In genomic region chr9:54552409-54552808, GRCm38 (mm10) we compare ENCODE assay signal across 8 mouse cellular contexts. TPM values are rescaled to one million over a fixed set of nuclear protein-coding genes. Genes with fewer than 3 reads are reported as not detected.
DNase-seq lines count a peak whose midpoint lies in the region; ATAC-seq lines count a peak whose summit lies in the region.
"Had no signal": no experiment of that assay in that cellular context is flagged by ENCODE, and none has a peak within 500 bp of the region (broad histone marks: within the 10 kb centered on the region; RNA-seq: fewer than 3 reads in every experiment).

No protein-coding gene starts in this region.

- ATAC-seq in megakaryocyte, adult 5-6 weeks (ENCODE audit: poor library complexity, severe bottlenecking), result no peak
- ATAC-seq in forebrain, embryonic 13.5 days, result no peak

- H3K27me3 ChIP-seq in megakaryocyte, embryonic 14.5 days (replicated peaks), result peaks cover 43% of the 10 kb centered on the region
- H3K27me3 ChIP-seq in splenic B cell, adult 2 months (ENCODE audit: control insufficient read depth, insufficient read depth, low read length, poor library complexity, severe bottlenecking), result no peaks in the 10 kb centered on the region
- H3K27me3 ChIP-seq in forebrain, embryonic 13.5 days, result no peaks in the 10 kb centered on the region

- no peaks in the 10 kb centered on the region for H3K9me3 ChIP-seq in megakaryocyte, embryonic 14.5 days
- no peaks in the 10 kb centered on the region for H3K9me3 ChIP-seq in forebrain, embryonic 13.5 days (replicated peaks)

- H3K9ac ChIP-seq in forebrain, embryonic 13.5 days, result no peak overlapping the region

- whole genome bisulfite sequencing in forebrain, embryonic 13.5 days, result 29% methylated on average over 5 of the region's 5 CpGs

- H3K27ac ChIP-seq in forebrain, embryonic 13.5 days, result no peak overlapping the region

- peak; percentile 32 for DNase-seq in adrenal gland, postnatal 25 days
- DNase-seq in embryo, embryonic 9.5 days (ENCODE audit: extremely low spot score), result peak; percentile 28
- DNase-seq in left cerebral cortex, postnatal 4 days, result peak; percentile 72
- DNase-seq in splenic B cell, adult 2 months (ENCODE audit: low read depth, low spot score), result peak; percentile 41

- H3K4me1 ChIP-seq in megakaryocyte, embryonic 14.5 days, result peaks cover 22% of the 10 kb centered on the region
- no peaks in the 10 kb centered on the region for H3K4me1 ChIP-seq in forebrain, embryonic 13.5 days

- no peak overlapping the region for H3K4me2 ChIP-seq in forebrain, embryonic 13.5 days

- no peaks in the 10 kb centered on the region for H3K36me3 ChIP-seq in megakaryocyte, embryonic 14.5 days (replicated peaks; ENCODE audit: low read length)
- no peaks in the 10 kb centered on the region for H3K36me3 ChIP-seq in splenic B cell, adult 2 months (ENCODE audit: control insufficient read depth, insufficient read depth, low read length, poor library complexity, severe bottlenecking)
- H3K36me3 ChIP-seq in forebrain, embryonic 13.5 days (ENCODE audit: poor library complexity, severe bottlenecking), result no peaks in the 10 kb centered on the region

- intact Hi-C loops in left cerebral cortex, postnatal 4 days (cut with DNase I), result no loop called here

- H3K4me3 ChIP-seq in megakaryocyte, embryonic 14.5 days (replicated peaks), result peak overlapping the region; percentile 53
- H3K4me3 ChIP-seq in forebrain, embryonic 13.5 days, result no peak overlapping the region

RNA-seq across cellular contexts. Expression of gene Cib2, which starts 7.6 kb away (rescaled TPM):
- polyA plus RNA-seq in megakaryocyte, embryonic 14.5 days (2012; ENCODE audit: insufficient read depth, low replicate concordance), result 6.0 TPM in 1 of 2 replicates, not detected in the other
- 11.4 and 14.9 TPM in 2 replicates for total RNA-seq in megakaryocyte, adult 5-6 weeks (2015)
- 2.7 and 3.9 TPM in 2 replicates for total RNA-seq in megakaryocyte, adult 5-6 weeks (2017)
- total RNA-seq in adrenal gland, postnatal 25 days (2021), result 37.7 and 48.6 TPM in 2 replicates
- 10 to 100 TPM; 53.1 to 56.9 TPM for total RNA-seq in left cerebral cortex, postnatal 4 days (2021)
- polyA plus RNA-seq in forebrain, embryonic 13.5 days (2015; fragmentation: Nextera tagmentation; extraction: Ambion mirVana), result 27.0 and 28.9 TPM in 2 replicates

RNA-seq across cellular contexts. Expression of gene Sh2d7, which starts 13.6 kb away (rescaled TPM):
- polyA plus RNA-seq in megakaryocyte, embryonic 14.5 days (2012; ENCODE audit: insufficient read depth, low replicate concordance), result not detected in 2 replicates
- total RNA-seq in megakaryocyte, adult 5-6 weeks (2015), result not detected in 2 replicates
- total RNA-seq in megakaryocyte, adult 5-6 weeks (2017), result not detected in 2 replicates
- not detected in 2 replicates for total RNA-seq in adrenal gland, postnatal 25 days (2021)
- not detected for total RNA-seq in left cerebral cortex, postnatal 4 days (2021)
- 0.10 and 0.48 TPM in 2 replicates for polyA plus RNA-seq in forebrain, embryonic 13.5 days (2015; fragmentation: Nextera tagmentation; extraction: Ambion mirVana)
- total RNA-seq: left cerebral cortex, postnatal 25 days had no signal

RNA-seq across cellular contexts. Expression of gene Idh3a, which starts 33.7 kb away (rescaled TPM):
- 7.2 and 14.4 TPM in 2 replicates for polyA plus RNA-seq in megakaryocyte, embryonic 14.5 days (2012; ENCODE audit: insufficient read depth, low replicate concordance)
- 42.5 and 54.2 TPM in 2 replicates for total RNA-seq in megakaryocyte, adult 5-6 weeks (2015)
- 26.1 and 29.7 TPM in 2 replicates for total RNA-seq in megakaryocyte, adult 5-6 weeks (2017)
- total RNA-seq in adrenal gland, postnatal 25 days (2021), result 223 and 260 TPM in 2 replicates
- total RNA-seq in left cerebral cortex, postnatal 4 days (2021), result 100 to 1,000 TPM; 134 to 138 TPM
- polyA plus RNA-seq in forebrain, embryonic 13.5 days (2015; fragmentation: Nextera tagmentation; extraction: Ambion mirVana), result 126 and 127 TPM in 2 replicates

RNA-seq across cellular contexts. Expression of gene Dmxl2, which starts 51.0 kb away (rescaled TPM):
- polyA plus RNA-seq in megakaryocyte, embryonic 14.5 days (2012; ENCODE audit: insufficient read depth, low replicate concordance), result 0.69 and 0.80 TPM in 2 replicates
- total RNA-seq in megakaryocyte, adult 5-6 weeks (2015), result 23.7 and 24.0 TPM in 2 replicates
- total RNA-seq in megakaryocyte, adult 5-6 weeks (2017), result 17.9 and 21.1 TPM in 2 replicates
- 18.3 and 19.1 TPM in 2 replicates for total RNA-seq in adrenal gland, postnatal 25 days (2021)
- total RNA-seq in left cerebral cortex, postnatal 4 days (2021), result 100 to 1,000 TPM; 168 to 174 TPM
- 29.1 and 30.0 TPM in 2 replicates for polyA plus RNA-seq in forebrain, embryonic 13.5 days (2015; fragmentation: Nextera tagmentation; extraction: Ambion mirVana)
